Mouse (Mus musculus) left cerebral cortex, adult 2 months (tissue): ENCODE results near the gene Esrrg. TPM values are rescaled to one million over a fixed set of nuclear protein-coding genes. Genes with fewer than 3 reads are reported as not detected.

Experiments used
- DNase-seq, 2 experiments: peaks; one replicate each; pipeline ENCODE4 v3.0.0; 2021 to 2022; ENCODE audit warnings: low spot score in 2 of 2, mixed read lengths in 1 of 2; ENCODE audit errors: extremely low spot score in 1 of 2
- H3K27ac ChIP-seq: fragments of 200-600 bp; 2 replicates; pipeline ENCODE4 v1.8.1; 2022
- H3K4me3 ChIP-seq: fragments of 200-600 bp; 2 replicates; pipeline ENCODE4 v1.8.1; 2022
- CTCF ChIP-seq: fragments of 200-600 bp; IDR thresholded peaks from 2 replicates; pipeline ENCODE4 v1.8.1; 2022; ENCODE audit warnings: antibody characterized with exemption, mild to moderate bottlenecking, moderate library complexity
- intact Hi-C: fragments of 180-260 bp; cut with DNase I; formaldehyde crosslinking; loops from one replicate; pipeline ENCODE4 v1.15.1; 2025
- total RNA-seq, 2 experiments: library from RNA; stranded (reverse); gene quantifications; 2 replicates each; pipeline ENCODE4 v1.2.3; 2021

Gene Esrrg
- total RNA-seq, 2 experiments from 2014 or later = 25.1 to 27.0 TPM

DNA sequence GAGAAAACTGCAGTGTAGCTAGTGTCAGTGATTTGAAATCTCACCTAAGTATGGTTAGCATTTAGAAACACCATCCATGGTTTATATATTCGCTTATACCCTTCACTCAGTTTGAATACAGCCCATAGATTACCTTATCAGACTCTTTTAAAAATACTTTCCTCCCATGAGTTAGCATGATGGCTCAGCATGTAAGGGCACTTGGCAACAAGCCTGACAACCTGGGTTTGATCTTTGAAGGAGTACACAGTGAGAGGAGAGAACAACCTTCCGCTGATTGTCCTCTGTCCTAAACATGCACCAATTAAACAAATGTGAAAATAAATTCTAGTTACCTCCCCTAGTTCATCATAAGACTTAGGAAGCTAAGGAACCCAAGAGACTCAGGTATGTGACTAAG is 550.5 kb downstream of the Esrrg start:
- Histone ChIP-seq H3K27ac (no peak overlapping the region), H3K4me3 (no peak overlapping the region)
- DNase-seq = no peak
- intact Hi-C loops = no loop called here
- TF ChIP-seq CTCF = no peak

DNA sequence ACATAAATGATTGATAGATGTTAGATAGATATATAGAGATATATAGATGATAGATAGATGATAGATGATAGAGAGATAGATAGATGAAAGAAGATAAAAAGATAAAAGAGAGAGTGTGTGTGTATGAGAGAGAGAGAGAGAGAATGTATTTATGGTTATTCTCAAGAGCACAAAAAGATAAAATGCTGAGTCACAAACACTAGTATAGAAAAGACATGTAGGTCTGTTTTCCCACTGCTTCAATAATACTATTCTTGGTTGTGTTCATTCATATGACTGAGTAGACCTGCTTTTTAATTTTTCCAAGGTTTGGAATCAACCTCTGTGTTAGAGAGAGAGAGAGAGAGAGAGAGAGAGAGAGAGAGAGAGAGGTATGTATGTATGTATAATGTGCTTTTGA is 554.5 kb downstream of the Esrrg start:
- no peak overlapping the region for H3K4me3 ChIP-seq
- no peak for TF ChIP-seq CTCF
- DNase-seq = no peak
- H3K27ac ChIP-seq = no peak overlapping the region
- intact Hi-C loops = no loop called here

DNA sequence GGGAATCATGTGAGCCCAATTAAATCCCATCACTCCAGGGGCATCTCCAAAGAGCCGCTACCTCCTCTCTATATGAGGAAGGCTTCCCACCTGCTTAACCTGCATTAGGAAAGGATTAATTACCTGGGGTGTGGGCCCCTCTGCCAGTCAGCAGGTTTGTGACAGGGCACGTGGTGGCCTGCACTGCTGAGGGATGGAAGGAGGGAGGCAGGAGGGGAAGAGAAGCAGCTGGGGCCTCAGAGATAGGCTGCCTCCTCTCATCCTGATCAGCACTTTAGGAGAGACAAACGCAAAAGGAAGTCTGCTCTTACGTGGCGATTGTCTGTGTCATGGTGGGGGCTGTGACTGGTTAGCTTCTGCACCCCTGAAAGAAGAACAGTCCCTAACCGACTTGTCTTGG is 555.7 kb downstream of the Esrrg start:
- DNase-seq = no peak
- no peak for TF ChIP-seq CTCF
- H3K27ac ChIP-seq = no peak overlapping the region
- intact Hi-C loops = no loop called here
- no peak overlapping the region for H3K4me3 ChIP-seq

DNA sequence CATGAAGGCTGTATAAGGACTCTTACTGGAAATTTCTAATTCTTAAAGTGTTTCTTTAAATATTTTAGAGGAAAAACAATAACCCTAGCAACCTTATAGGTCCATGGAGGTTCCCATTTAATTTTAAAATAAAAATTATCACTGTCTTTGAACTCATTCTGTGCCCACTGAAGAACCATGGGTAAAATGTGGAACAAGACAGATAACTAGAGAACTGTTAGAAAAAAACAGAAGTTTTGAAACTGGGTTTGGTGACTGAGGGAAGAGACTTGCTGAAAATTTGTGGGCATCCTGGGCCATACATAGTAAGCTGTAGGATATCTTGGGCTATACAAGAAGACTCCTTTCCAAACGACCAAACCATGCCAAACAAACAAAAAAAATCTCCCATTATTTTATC is 565.3 kb downstream of the Esrrg start:
- DNase-seq = no peak
- Histone ChIP-seq H3K4me3 (no peak overlapping the region), H3K27ac (no peak overlapping the region)
- TF ChIP-seq CTCF = no peak
- intact Hi-C loops = no loop called here

DNA sequence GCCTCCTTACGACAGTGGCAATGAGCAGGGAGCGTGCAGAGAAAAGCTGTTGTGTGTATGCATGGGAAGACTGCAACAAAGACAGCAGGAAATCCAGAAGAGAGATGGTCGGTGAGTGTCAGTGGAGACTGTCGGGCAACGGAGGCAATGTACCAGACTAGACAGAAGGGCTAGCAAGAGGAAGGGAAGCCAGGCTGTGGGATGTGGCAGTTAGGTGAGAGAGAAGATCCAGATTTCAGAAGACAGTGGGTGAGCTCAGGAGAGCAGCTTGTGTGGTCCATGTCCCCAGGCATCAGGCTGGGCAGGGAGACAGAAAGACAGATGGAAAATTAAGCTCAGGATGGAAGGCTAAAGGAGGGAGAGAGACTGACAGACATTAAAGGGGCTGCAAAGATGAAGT is 574.4 kb downstream of the Esrrg start:
- no peak overlapping the region for H3K4me3 ChIP-seq
- no peak for DNase-seq
- H3K27ac ChIP-seq = no peak overlapping the region
- intact Hi-C loops = no loop called here
- TF ChIP-seq CTCF = no peak

DNA sequence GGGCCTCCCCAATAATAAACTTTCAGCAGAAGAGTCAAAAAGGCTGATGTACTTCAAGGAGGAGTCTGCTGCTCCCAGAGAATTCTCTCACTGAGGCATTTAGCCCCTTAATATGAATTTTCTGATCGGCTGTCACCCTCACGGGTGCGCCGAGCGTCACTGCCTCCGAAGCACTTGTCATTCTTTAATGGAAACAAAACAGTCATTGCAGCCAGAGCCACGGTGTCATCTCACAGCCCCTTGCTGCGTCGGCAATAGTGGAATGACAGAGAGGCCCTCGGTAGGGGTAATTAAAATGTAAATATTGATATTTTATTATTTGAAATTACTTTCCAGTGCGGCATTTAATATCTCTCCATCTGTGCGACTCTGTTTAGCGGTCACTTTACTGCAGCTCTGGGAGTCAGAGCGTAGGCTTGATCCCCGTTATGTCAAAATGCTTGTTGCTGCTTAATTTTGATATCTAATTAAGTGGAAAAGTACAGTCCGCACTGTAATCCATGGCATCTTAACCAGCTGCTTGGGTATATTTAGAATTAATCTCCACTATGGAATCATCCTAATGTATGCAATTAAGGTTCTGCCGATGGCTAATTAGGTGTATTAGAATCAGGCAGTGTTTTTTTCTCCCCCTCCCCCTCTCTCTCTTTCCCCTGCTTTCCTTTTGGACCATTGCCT is 578.0 kb downstream of the Esrrg start:
- no peak overlapping the region for H3K4me3 ChIP-seq
- TF ChIP-seq CTCF = no peak
- DNase-seq = no peak
- no peak overlapping the region for H3K27ac ChIP-seq
- intact Hi-C loops = no loop called here

DNA sequence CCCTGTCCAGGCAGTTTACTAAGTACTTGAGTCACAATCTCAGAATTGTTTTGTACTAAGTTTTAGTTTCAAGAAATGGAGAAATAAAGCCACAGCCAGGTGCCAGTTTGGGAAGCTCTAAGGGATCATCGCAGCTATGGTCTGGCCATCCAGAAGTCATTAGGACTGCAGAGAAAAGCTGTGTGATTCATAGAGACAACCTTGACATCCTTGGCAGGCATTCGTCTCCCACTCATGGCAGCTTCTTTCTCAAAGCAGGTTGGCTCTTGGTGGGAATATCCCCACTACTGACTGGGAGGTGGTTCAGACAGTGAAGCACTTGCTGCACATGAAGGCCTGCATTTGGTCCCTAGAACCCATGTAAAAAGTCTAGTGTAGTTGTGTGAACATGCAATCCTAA is 584.4 kb downstream of the Esrrg start:
- intact Hi-C loops = no loop called here
- Histone ChIP-seq H3K27ac (no peak overlapping the region), H3K4me3 (no peak overlapping the region)
- no peak for DNase-seq
- TF ChIP-seq CTCF = no peak

DNA sequence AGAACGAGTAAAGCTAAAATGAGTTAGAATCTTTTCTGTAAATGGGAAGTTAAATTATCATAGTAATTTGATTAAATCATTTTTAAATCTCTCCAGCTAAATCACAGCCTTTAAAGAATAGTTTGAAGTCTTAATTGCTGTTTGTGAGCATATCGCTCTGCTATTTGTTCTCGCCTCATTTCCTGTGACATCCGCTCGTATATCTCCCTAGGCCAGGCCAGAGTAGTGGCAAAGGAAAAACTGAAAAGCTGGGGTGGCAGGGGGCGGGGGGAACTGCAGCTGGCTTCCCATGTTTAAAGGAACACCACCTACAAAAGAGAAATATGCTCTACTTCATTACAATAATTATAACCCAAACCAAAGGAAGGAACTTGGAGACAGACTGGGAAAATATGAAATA is 598.8 kb downstream of the Esrrg start:
- no peak for DNase-seq
- no peak for TF ChIP-seq CTCF
- Histone ChIP-seq H3K4me3 (no peak overlapping the region), H3K27ac (no peak overlapping the region)
- intact Hi-C loops = no loop called here

DNA sequence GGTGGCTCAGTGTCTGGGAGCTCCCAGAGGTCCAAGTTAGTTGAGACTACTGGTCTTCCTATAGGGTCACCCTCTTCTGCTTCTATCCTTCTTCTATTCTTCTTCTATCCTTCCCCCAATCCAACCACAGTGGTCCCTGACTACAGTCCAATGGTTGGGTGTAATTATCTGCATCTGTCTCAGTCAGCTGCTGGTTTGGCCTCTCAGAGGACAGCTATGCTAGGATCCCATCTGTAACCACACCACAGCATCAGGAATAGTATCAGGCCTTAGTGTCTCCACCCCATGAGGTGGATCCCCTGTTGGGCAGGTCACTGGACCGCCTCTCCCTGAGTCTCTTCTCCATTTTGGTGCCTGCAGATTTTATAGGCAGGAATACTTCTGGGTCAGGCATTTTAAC is 600.4 kb downstream of the Esrrg start:
- DNase-seq = no peak
- Histone ChIP-seq H3K27ac (no peak overlapping the region), H3K4me3 (no peak overlapping the region)
- intact Hi-C loops = no loop called here
- no peak for TF ChIP-seq CTCF

DNA sequence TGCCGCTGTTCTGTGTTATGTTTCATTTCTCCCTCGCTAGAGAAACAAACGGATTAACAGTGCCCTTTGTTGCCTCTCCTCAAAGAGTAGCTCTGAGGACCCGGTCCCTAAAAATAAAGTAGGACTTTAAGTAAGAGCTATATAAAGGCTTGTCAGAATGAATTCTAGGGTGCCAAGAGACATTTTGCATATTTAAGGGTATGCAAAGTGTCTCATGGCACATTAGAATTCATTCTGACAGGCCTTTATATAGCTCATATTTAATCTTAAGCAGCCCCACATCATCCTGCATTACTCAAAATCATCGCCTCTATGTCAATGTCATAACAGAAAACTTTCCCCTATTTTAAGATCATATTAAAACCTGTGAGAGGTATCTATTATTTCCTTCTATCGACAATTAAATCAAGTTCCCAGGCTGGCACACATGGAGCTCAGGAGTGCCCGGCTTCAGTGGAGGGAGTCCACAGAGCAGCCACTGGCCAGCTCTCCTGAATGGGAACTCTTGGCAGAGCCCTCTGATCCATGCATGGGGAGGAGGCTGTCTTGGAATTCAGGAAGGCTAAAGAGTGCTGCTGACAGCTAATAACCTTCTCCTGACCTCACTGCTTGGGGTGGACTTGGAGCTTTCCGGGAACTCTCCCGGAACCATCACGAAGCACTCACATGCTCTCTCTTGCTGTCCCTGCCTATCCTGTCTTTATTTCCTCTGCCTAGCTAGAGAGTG is 606.5 kb downstream of the Esrrg start:
- intact Hi-C loops = no loop called here
- no peak for DNase-seq
- TF ChIP-seq CTCF = no peak
- Histone ChIP-seq H3K4me3 (no peak overlapping the region), H3K27ac (no peak overlapping the region)

DNA sequence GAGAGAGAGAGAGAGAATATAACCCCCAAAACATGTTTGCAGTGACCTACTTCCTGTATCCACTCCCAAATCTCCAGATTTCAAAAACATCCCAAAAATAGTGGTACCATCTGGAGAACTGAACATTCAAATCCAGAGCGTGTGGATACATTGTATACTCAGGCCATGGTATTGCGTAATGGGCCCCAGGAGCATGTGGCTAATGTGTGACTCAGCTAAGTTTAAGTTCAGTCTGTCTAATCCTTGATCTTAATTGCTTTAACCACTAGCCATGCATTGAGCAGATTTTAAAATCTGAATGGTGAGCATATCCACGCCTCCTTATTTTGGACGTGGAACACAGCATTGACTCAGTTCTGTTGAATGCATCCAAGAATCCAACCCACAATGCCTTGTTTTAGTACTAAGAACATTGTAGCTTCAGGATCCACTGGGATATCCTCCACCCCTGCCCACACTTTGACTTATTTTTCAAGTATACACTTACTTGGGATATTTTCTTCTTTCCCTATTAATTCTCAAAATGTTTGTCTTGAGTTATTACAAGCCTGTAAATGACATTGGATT is 612.7 kb downstream of the Esrrg start:
- no peak overlapping the region for H3K4me3 ChIP-seq
- intact Hi-C loops = no loop called here
- TF ChIP-seq CTCF = no peak
- peak in 1 of 2 experiments; percentile 18 for DNase-seq
- no peak overlapping the region for H3K27ac ChIP-seq

DNA sequence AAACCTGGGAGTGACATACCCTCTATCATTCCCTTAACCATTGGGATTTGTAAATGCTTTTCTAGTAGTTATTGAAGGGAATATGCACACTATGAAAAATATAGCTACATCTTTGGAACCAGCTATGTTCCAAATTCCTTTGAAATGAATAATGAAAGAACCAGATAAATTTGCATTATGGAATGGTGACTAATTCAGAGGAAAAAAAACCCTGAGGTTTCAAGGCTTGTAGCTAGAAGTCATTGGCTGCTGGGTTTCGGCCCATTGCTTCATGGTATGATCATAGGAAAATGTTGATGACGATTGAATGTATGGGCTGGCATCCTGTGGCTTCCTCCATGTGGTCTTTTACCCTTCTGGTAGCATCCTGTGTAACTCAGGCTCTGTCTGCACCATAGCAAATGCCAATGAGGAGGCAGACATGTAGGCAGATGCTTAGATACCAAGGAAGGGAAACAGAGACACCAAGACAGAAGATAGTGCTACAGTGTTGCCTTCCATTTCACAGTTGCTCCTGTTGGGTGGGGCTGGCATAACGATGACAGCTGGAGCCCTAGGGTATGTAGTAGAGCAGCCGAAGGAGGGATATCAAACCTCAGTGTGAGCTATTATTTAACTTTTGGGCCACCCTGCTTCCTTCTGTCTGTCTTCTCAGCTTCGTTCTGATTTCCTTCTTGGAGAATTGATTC is 624.6 kb downstream of the Esrrg start:
- no peak for TF ChIP-seq CTCF

More for the DNA sequence above, 624.6 kb downstream of the Esrrg start:
- no peak for DNase-seq
- intact Hi-C loops = no loop called here
- no peak overlapping the region for H3K27ac ChIP-seq
- H3K4me3 ChIP-seq = no peak overlapping the region
